Mouse (Mus musculus) bone marrow macrophage, adult 2 months (primary cell): ENCODE measurements around the gene Gadd45b.

Experiments used
- CTCF ChIP-seq: IDR thresholded peaks from 2 replicates; pipeline ENCODE4 v1.5.1; 2012; ENCODE audit warnings: low read depth, mild to moderate bottlenecking, low read length, moderate library complexity
- POLR2A ChIP-seq: IDR thresholded peaks from 2 replicates; pipeline ENCODE4 v1.6.1; 2012; ENCODE audit warnings: mild to moderate bottlenecking, low read depth, low read length, borderline replicate concordance

DNA sequence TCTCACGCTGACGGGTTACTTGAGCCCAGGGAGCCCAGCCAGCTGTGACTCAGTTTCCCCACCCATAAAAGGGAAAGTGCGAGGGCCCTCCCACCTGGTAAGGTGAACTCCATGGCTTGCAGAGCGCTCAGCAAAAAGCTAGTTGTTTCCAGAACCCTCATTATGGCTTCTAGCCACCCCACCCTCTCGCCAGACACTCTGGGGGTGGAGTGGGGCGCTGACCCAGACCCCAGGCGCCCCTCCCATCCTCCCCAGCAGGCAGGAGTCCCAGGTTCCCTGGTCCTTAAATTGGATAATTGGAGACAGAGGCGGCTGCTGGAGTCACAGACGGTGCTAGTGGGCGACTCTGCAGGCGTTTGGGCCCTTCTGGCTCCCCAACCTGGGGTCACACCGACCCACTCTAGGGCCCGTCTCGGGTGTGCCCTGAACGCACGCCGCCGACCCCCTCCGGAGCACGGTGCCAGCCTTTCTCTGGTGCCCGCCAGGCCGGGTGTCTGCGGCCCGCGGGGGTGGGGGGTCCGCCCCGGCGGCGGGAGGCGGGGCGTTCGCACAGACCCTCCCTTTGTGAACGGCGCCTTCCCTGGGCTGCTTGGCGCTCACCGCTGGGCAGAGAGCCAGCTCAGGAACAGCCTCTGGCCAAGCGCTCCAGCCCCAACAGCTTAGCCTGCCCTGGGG lies 6.4 kb downstream of the Gadd45b start:
- TF ChIP-seq CTCF (no peak; the same call in 1 of the 2 replicates), POLR2A (no peak)
